Mouse (Mus musculus): ENCODE measurements around the gene Hoxd11. TPM values are rescaled to one million over a fixed set of nuclear protein-coding genes. Genes with fewer than 3 reads are reported as not detected.

Hoxd11 gene
- polyA plus RNA-seq (2016; fragmentation: Nextera tagmentation; extraction: Ambion mirVana) = not detected in 2 replicates

- Histone ChIP-seq H3K27ac (no peak within 1 kb of the TSS), H3K9me3 (no peaks in the 10 kb centered on the region), H3K4me3 (no peak within 1 kb of the TSS), H3K27me3 (peaks cover 98% of the 10 kb centered on the region), H3K4me1 (peaks cover 18% of the 10 kb centered on the region), H3K4me2 (replicated peaks) (0 out of 2 replicates have a peak within 1 kb of the TSS, but pooled peaks have one; percentile 5), H3K36me3 (no peaks in the 10 kb centered on the region), H3K9ac (no peak within 1 kb of the TSS)
- no peak for ATAC-seq (ENCODE audit: insufficient number of reproducible peaks, insufficient read depth, low FRiP score, low TSS enrichment)
- WGBS = 2% methylated on average over 15 of the region's 15 CpGs
These were observed at the start of gene Hoxd11 for GRCm38 (mm10) chr2:74678891-74679595. Gene Hoxd11, plus strand, starts transcription at chr2:74679557.

GRCm38 (mm10) chr2:74635412-74635811, 43.9 kb upstream of the Hoxd11 start:
- Histone ChIP-seq H3K27me3 (no peaks in the 10 kb centered on the region), H3K27ac (no peak overlapping the region), H3K9ac (no peak overlapping the region), H3K4me1 (no peaks in the 10 kb centered on the region), H3K9me3 (0 out of 2 replicates have a peak, but pooled peaks cover 3% of the 10 kb centered on the region), H3K36me3 (no peaks in the 10 kb centered on the region), H3K4me2 (replicated peaks) (no peak overlapping the region), H3K4me3 (no peak overlapping the region)
- ATAC-seq (ENCODE audit: insufficient number of reproducible peaks, insufficient read depth, low FRiP score, low TSS enrichment) = no peak
- WGBS = 61% methylated on average over 4 of the region's 4 CpGs

- no peak overlapping the region for H3K4me3 ChIP-seq
- no peak overlapping the region for H3K27ac ChIP-seq
- H3K9ac ChIP-seq = no peak overlapping the region
- H3K4me2 ChIP-seq (replicated peaks) = no peak overlapping the region
- 68% methylated on average over 5 of the region's 5 CpGs for WGBS
- peaks cover 39% of the 10 kb centered on the region for H3K27me3 ChIP-seq
- ATAC-seq (ENCODE audit: insufficient number of reproducible peaks, insufficient read depth, low FRiP score, low TSS enrichment) = no peak
- H3K9me3 ChIP-seq = no peaks in the 10 kb centered on the region
- H3K36me3 ChIP-seq = no peaks in the 10 kb centered on the region
- 0 out of 2 replicates have a peak, but pooled peaks cover 1% of the 10 kb centered on the region for H3K4me1 ChIP-seq
These were observed 36.9 kb upstream of the Hoxd11 start for GRCm38 (mm10) chr2:74642431-74642830.

GRCm38 (mm10) chr2:74645631-74646030, 33.7 kb upstream of the Hoxd11 start:
- WGBS = 81% methylated on average over 3 of the region's 3 CpGs
- no peaks in the 10 kb centered on the region for H3K36me3 ChIP-seq
- 0 out of 2 replicates have a peak, but pooled peaks cover 3% of the 10 kb centered on the region for H3K4me1 ChIP-seq
- H3K4me2 ChIP-seq (replicated peaks) = no peak overlapping the region
- no peak overlapping the region for H3K27ac ChIP-seq
- no peak overlapping the region for H3K4me3 ChIP-seq
- no peak for ATAC-seq (ENCODE audit: insufficient number of reproducible peaks, insufficient read depth, low FRiP score, low TSS enrichment)
- peaks cover 68% of the 10 kb centered on the region for H3K27me3 ChIP-seq
- H3K9ac ChIP-seq = no peak overlapping the region
- no peaks in the 10 kb centered on the region for H3K9me3 ChIP-seq

GRCm38 (mm10) chr2:74647082-74647864, 32.1 kb upstream of the Hoxd11 start:
- no peak overlapping the region for H3K9ac ChIP-seq
- no peak overlapping the region for H3K27ac ChIP-seq
- H3K27me3 ChIP-seq = peaks cover 82% of the 10 kb centered on the region
- H3K4me2 ChIP-seq (replicated peaks) = no peak overlapping the region
- no peak overlapping the region for H3K4me3 ChIP-seq
- H3K4me1 ChIP-seq = 0 out of 2 replicates have a peak, but pooled peaks cover 3% of the 10 kb centered on the region
- no peaks in the 10 kb centered on the region for H3K9me3 ChIP-seq
- H3K36me3 ChIP-seq = no peaks in the 10 kb centered on the region
- no peak for ATAC-seq (ENCODE audit: insufficient number of reproducible peaks, insufficient read depth, low FRiP score, low TSS enrichment)
- WGBS = 12% methylated on average over 7 of the region's 7 CpGs

- 28% methylated on average over 2 of the region's 2 CpGs for WGBS
- H3K36me3 ChIP-seq = no peaks in the 10 kb centered on the region
- no peak overlapping the region for H3K4me2 ChIP-seq (replicated peaks)
- H3K27ac ChIP-seq = no peak overlapping the region
- no peak overlapping the region for H3K9ac ChIP-seq
- H3K4me3 ChIP-seq = no peak overlapping the region
- ATAC-seq (ENCODE audit: insufficient number of reproducible peaks, insufficient read depth, low FRiP score, low TSS enrichment) = no peak
- no peaks in the 10 kb centered on the region for H3K9me3 ChIP-seq
- peaks cover 81% of the 10 kb centered on the region for H3K27me3 ChIP-seq
- H3K4me1 ChIP-seq = peaks cover 9% of the 10 kb centered on the region; the same call in 1 of the 2 replicates
These were observed 26.4 kb upstream of the Hoxd11 start for GRCm38 (mm10) chr2:74652996-74653340.

- H3K9me3 ChIP-seq = no peaks in the 10 kb centered on the region
- WGBS = 10% methylated on average over 17 of the region's 17 CpGs
- H3K27me3 ChIP-seq = peaks cover 77% of the 10 kb centered on the region
- ATAC-seq (ENCODE audit: insufficient number of reproducible peaks, insufficient read depth, low FRiP score, low TSS enrichment) = no peak
- peaks cover 9% of the 10 kb centered on the region; the same call in 1 of the 2 replicates for H3K4me1 ChIP-seq
- no peak overlapping the region for H3K4me3 ChIP-seq
- H3K36me3 ChIP-seq = no peaks in the 10 kb centered on the region
- no peak overlapping the region for H3K9ac ChIP-seq
- H3K27ac ChIP-seq = no peak overlapping the region
- no peak overlapping the region for H3K4me2 ChIP-seq (replicated peaks)
These were observed 25.4 kb upstream of the Hoxd11 start for GRCm38 (mm10) chr2:74653781-74654535.

GRCm38 (mm10) chr2:74654743-74655419, 24.5 kb upstream of the Hoxd11 start:
- Histone ChIP-seq H3K4me1 (peaks cover 9% of the 10 kb centered on the region; the same call in 1 of the 2 replicates), H3K27ac (no peak overlapping the region), H3K9ac (no peak overlapping the region), H3K27me3 (peaks cover 78% of the 10 kb centered on the region), H3K4me2 (replicated peaks) (no peak overlapping the region), H3K4me3 (no peak overlapping the region), H3K9me3 (no peaks in the 10 kb centered on the region), H3K36me3 (no peaks in the 10 kb centered on the region)
- ATAC-seq (ENCODE audit: insufficient number of reproducible peaks, insufficient read depth, low FRiP score, low TSS enrichment) = no peak
- 4% methylated on average over 15 of the region's 20 CpGs for WGBS

- ATAC-seq (ENCODE audit: insufficient number of reproducible peaks, insufficient read depth, low FRiP score, low TSS enrichment) = no peak
- Histone ChIP-seq H3K4me1 (peaks cover 9% of the 10 kb centered on the region; the same call in 1 of the 2 replicates), H3K27ac (no peak overlapping the region)
These were observed 24.0 kb upstream of the Hoxd11 start for GRCm38 (mm10) chr2:74655420-74655781.

GRCm38 (mm10) chr2:74655821-74656631, 23.3 kb upstream of the Hoxd11 start:
- H3K27ac ChIP-seq = no peak overlapping the region
- H3K4me2 ChIP-seq (replicated peaks) = peak overlapping the region; percentile 50
- no peak overlapping the region; the same call in 1 of the 2 replicates for H3K9ac ChIP-seq
- peak overlapping the region; percentile 32 for H3K4me3 ChIP-seq
- WGBS = under 1% methylated on average over 65 of the region's 69 CpGs
- ATAC-seq (ENCODE audit: insufficient number of reproducible peaks, insufficient read depth, low FRiP score, low TSS enrichment) = no peak
- H3K4me1 ChIP-seq = peaks cover 9% of the 10 kb centered on the region; the same call in 1 of the 2 replicates
- H3K27me3 ChIP-seq = peaks cover 74% of the 10 kb centered on the region
- no peaks in the 10 kb centered on the region for H3K9me3 ChIP-seq
- no peaks in the 10 kb centered on the region for H3K36me3 ChIP-seq

More at GRCm38 (mm10) chr2:74655420-74655781, 24.0 kb upstream of the Hoxd11 start:
- H3K4me2 ChIP-seq (replicated peaks) = peak overlapping the region; percentile 50
- peak overlapping the region; percentile 32 for H3K4me3 ChIP-seq
- no peak overlapping the region; the same call in 1 of the 2 replicates for H3K9ac ChIP-seq
- no peaks in the 10 kb centered on the region for H3K36me3 ChIP-seq
- H3K27me3 ChIP-seq = peaks cover 73% of the 10 kb centered on the region
- H3K9me3 ChIP-seq = no peaks in the 10 kb centered on the region
- WGBS = 0% methylated on average over 40 of the region's 47 CpGs

Data from embryonic facial prominence, embryonic 12.5 days (tissue).